ENCODE assay signal across 22 mouse cellular contexts in genomic region chr9:32728806-32729205, GRCm38 (mm10).
DNase-seq lines count a peak whose midpoint lies in the region; ATAC-seq and TF ChIP-seq lines count a peak whose summit lies in the region.
"Had no signal": no experiment of that assay in that cellular context is flagged by ENCODE, and none has a peak within 500 bp of the region (broad histone marks: within the 10 kb centered on the region; RNA-seq: fewer than 3 reads in every experiment).

No protein-coding gene starts in this region.

- no peak for TF ChIP-seq CTCF in gastrocnemius, adult 2 months (IDR thresholded peaks at IDR 0.05)
- TF ChIP-seq CTCF in lung, postnatal 0 days (IDR thresholded peaks at IDR 0.05) = no peak

- no peaks in the 10 kb centered on the region for H3K27me3 ChIP-seq in lung, embryonic 15.5 days
- no peaks in the 10 kb centered on the region for H3K27me3 ChIP-seq in lung, postnatal 0 days (replicated peaks; ENCODE audit: insufficient read depth, low read length)
- H3K27me3 ChIP-seq: CH12.LX; embryonic facial prominence, embryonic 12.5 days; Patski had no signal

- no peak overlapping the region for H3K4me3 ChIP-seq in gastrocnemius, adult 2 months
- no peak overlapping the region for H3K4me3 ChIP-seq in lung, embryonic 15.5 days
- H3K4me3 ChIP-seq in lung, postnatal 0 days (ENCODE audit: low read depth, low read length) = no peak overlapping the region
- H3K4me3 ChIP-seq: embryonic facial prominence, embryonic 10.5 days; embryonic facial prominence, embryonic 12.5 days had no signal

- peaks cover 27% of the 10 kb centered on the region for H3K36me3 ChIP-seq in lung, embryonic 15.5 days
- H3K36me3 ChIP-seq in lung, postnatal 0 days (ENCODE audit: insufficient read depth, low read length) = peaks cover 6% of the 10 kb centered on the region; the same call in 1 of the 2 replicates
- H3K36me3 ChIP-seq: G1E had no signal

- DNase-seq in gastrocnemius, adult 2 months = no peak
- no peak for DNase-seq in gastrocnemius, adult 18-20 months (ENCODE audit: low spot score)
- no peak for DNase-seq in lung, postnatal 36 days
- no peak for DNase-seq in lung, postnatal 0 days (ENCODE audit: low spot score)
- no peak for DNase-seq in lung, postnatal 25 days (ENCODE audit: low spot score)
- DNase-seq: adrenal gland, adult 8-10 months; adrenal gland, postnatal 14 days; adrenal gland, postnatal 36 days; B cell, adult 2 months; cerebellum, adult 11-12 months; cerebellum, adult 2 months; cerebellum, adult 9-10 months; cerebellum, postnatal 10 days; cerebellum, postnatal 25 days had no signal

- peaks cover 18% of the 10 kb centered on the region for H3K4me1 ChIP-seq in lung, embryonic 15.5 days
- H3K4me1 ChIP-seq in lung, postnatal 0 days (ENCODE audit: insufficient read depth, low read depth, low read length) = peaks cover 4% of the 10 kb centered on the region; the same call in 1 of the 2 replicates

- TF ChIP-seq EP300 in lung, postnatal 0 days (IDR thresholded peaks at IDR 0.05) = no peak

- ATAC-seq in lung, embryonic 15.5 days (ENCODE audit: borderline replicate concordance, extremely low read depth, low FRiP score, low TSS enrichment) = 0 out of 2 replicates have a peak, but pooled peaks have one; percentile 9
- peak; percentile 22; the same call in 1 of the 2 replicates for ATAC-seq in lung, postnatal 0 days
- ATAC-seq: forebrain, embryonic 14.5 days; forebrain, embryonic 16.5 days; Patski had no signal

- WGBS in lung, embryonic 15.5 days = 63% methylated on average over 4 of the region's 4 CpGs
- 58% methylated on average over 4 of the region's 4 CpGs for WGBS in lung, postnatal 0 days

- intact Hi-C loops in gastrocnemius, adult 2 months (cut with DNase I) = no loop called here

- no peak overlapping the region for H3K4me2 ChIP-seq in lung, embryonic 15.5 days
- H3K4me2 ChIP-seq in lung, postnatal 0 days (replicated peaks; ENCODE audit: low read depth, low read length) = no peak overlapping the region
- H3K4me2 ChIP-seq: embryonic facial prominence, embryonic 12.5 days had no signal

- H3K9me3 ChIP-seq in lung, embryonic 15.5 days = no peaks in the 10 kb centered on the region
- no peaks in the 10 kb centered on the region for H3K9me3 ChIP-seq in lung, postnatal 0 days (ENCODE audit: low read length)
- H3K9me3 ChIP-seq: embryonic facial prominence, embryonic 10.5 days; embryonic facial prominence, embryonic 12.5 days had no signal

- peak overlapping the region; percentile 41; the same call in 1 of the 2 replicates for H3K27ac ChIP-seq in gastrocnemius, adult 2 months
- H3K27ac ChIP-seq in lung, embryonic 15.5 days = no peak overlapping the region
- H3K27ac ChIP-seq in lung, postnatal 0 days (ENCODE audit: low read length) = peak overlapping the region; percentile 14; the same call in 1 of the 2 replicates
- H3K27ac ChIP-seq: embryonic facial prominence, embryonic 10.5 days; embryonic facial prominence, embryonic 12.5 days had no signal

- H3K9ac ChIP-seq in lung, embryonic 15.5 days = no peak overlapping the region
- no peak overlapping the region for H3K9ac ChIP-seq in lung, postnatal 0 days (replicated peaks; ENCODE audit: low read depth)
- H3K9ac ChIP-seq: embryonic facial prominence, embryonic 12.5 days had no signal
